Mouse (Mus musculus) kidney, adult 2 months (tissue): ENCODE measurements around the gene Nectin1. TPM values are rescaled to one million over a fixed set of nuclear protein-coding genes. Genes with fewer than 3 reads are reported as not detected.

Source experiments
- DNase-seq: peaks from one replicate; pipeline ENCODE4 v3.0.0; 2021
- H3K27ac ChIP-seq: fragments of 200-500 bp; 2 replicates; pipeline ENCODE4 v1.5.1; 2012; ENCODE audit warnings: low read depth, low read length, control low read depth, inconsistent platforms; ENCODE audit not compliant: insufficient read depth
- H3K27me3 ChIP-seq: fragments of 200-500 bp; replicated peaks from 2 replicates; pipeline ENCODE4 v1.6.1; 2012; ENCODE audit warnings: mild to moderate bottlenecking, moderate library complexity, low read length, inconsistent platforms; ENCODE audit not compliant: control insufficient read depth, insufficient read depth
- H3K36me3 ChIP-seq: fragments of 200-500 bp; 2 replicates; pipeline ENCODE4 v1.6.1; 2012; ENCODE audit warnings: mild to moderate bottlenecking, moderate library complexity, low read length, inconsistent platforms; ENCODE audit not compliant: control insufficient read depth, insufficient read depth
- H3K4me1 ChIP-seq: fragments of 200-500 bp; 2 replicates; pipeline ENCODE4 v1.6.1; 2011; ENCODE audit warnings: low read length; ENCODE audit not compliant: control insufficient read depth, insufficient read depth
- H3K4me3 ChIP-seq: fragments of 200-500 bp; 2 replicates; pipeline ENCODE4 v1.5.1; 2011; ENCODE audit warnings: mild to moderate bottlenecking, low read depth, low read length, control low read depth; ENCODE audit not compliant: insufficient read depth
- CTCF ChIP-seq: fragments of 200-500 bp; conservative IDR thresholded peaks from 2 replicates; pipeline ENCODE4 v1.5.1; 2011; ENCODE audit warnings: low read depth, mild to moderate bottlenecking, control low read depth, low read length, moderate library complexity, mixed read lengths; ENCODE audit not compliant: insufficient read depth, insufficient read length
- POLR2A ChIP-seq: fragments of 200-500 bp; IDR thresholded peaks from one replicate; pipeline ENCODE4 v1.6.1; 2011; ENCODE audit warnings: low read depth, low read length, control low read depth
- WGBS: fragments of 180-500 bp; shearing (Covaris S2); methylation state at CpG from one replicate; pipeline ENCODE4 v1.1.7; 2018; 5-methylcytosine and 5-hydroxymethylcytosine counted together
- polyA plus RNA-seq: library from polyadenylated mRNA; depleted of rRNA; stranded (reverse); fragments of >200 nt; gene quantifications from 2 replicates; pipeline ENCODE4 v1.2.3, GENCODE M21; 2012

Gene Nectin1
- polyA plus RNA-seq, 1 experiment = 26.5 TPM

DNA sequence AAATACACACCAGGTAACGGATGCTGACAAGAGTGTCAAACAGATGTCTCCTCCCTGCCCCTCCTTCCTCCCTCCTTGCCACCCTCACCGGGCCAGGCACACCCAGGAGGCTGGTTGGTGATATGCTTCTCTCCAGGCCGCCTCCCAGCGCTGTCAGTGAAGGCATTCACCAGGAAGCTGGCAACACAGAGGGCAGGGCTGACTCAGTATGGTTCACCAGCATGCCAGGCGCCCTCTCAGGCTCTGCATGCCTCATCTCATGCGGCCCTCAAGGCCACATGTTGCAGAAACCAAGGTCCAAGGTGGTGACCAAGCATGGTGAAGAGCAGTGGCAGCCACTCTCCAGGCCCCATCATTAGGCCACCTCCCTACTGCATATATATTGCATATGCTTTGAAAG is 11.9 kb upstream of the Nectin1 start:
- H3K27ac ChIP-seq = no peak overlapping the region
- H3K27me3 ChIP-seq = no peaks in the 10 kb centered on the region
- no peak overlapping the region for H3K4me3 ChIP-seq
- 72% methylated on average over 6 of the region's 6 CpGs for WGBS
- TF ChIP-seq CTCF (no peak), POLR2A (no peak)
- no peaks in the 10 kb centered on the region for H3K36me3 ChIP-seq
- H3K4me1 ChIP-seq = no peaks in the 10 kb centered on the region
- no peak for DNase-seq

DNA sequence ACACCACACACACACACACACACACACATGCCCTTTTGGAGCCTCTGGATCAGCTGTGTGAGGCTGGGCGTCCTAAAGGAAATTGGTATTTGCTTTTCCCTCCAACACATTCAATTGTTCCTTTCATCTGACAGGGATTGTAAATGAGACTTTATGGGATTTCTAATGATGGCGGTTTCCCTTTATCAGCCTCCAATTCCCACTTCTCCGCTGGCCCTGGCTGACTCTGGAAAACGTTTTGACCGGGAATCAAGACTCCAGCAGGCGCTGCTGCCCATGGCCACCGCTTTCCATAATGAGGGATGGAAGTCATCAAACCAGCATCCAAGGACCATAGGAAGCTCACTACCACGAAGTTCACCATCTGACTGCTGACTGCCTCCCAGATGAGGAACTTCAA is 11.1 kb upstream of the Nectin1 start:
- no peak overlapping the region for H3K27ac ChIP-seq
- no peaks in the 10 kb centered on the region for H3K36me3 ChIP-seq
- H3K27me3 ChIP-seq = no peaks in the 10 kb centered on the region
- no peaks in the 10 kb centered on the region for H3K4me1 ChIP-seq
- DNase-seq = no peak
- WGBS = 43% methylated on average over 8 of the region's 8 CpGs
- no peak overlapping the region for H3K4me3 ChIP-seq
- TF ChIP-seq POLR2A (no peak), CTCF (no peak)

DNA sequence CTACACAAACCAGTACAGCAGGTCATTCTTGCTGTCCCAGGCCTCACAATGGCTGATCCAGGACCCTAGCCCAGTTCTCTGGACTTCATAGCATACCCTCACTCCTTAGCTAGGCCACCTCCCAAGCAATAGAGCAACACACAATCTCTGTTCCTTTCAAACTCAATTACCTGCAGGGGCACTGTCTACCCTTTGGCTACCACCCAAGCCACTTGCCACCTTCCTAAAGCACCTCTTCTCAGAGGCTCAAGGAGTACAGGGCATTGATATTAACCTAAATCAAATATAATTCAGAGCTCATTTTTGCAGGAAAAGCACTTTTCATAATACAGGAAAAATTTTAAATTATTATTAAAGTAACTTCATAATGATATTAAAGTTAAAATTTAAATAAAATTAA is 8.8 kb upstream of the Nectin1 start:
- TF ChIP-seq POLR2A = no peak
- no peak for TF ChIP-seq CTCF
- no peaks in the 10 kb centered on the region for H3K27me3 ChIP-seq
- no peaks in the 10 kb centered on the region for H3K36me3 ChIP-seq
- no peaks in the 10 kb centered on the region for H3K4me1 ChIP-seq
- no peak overlapping the region for H3K4me3 ChIP-seq
- no peak for DNase-seq
- H3K27ac ChIP-seq = no peak overlapping the region

DNA sequence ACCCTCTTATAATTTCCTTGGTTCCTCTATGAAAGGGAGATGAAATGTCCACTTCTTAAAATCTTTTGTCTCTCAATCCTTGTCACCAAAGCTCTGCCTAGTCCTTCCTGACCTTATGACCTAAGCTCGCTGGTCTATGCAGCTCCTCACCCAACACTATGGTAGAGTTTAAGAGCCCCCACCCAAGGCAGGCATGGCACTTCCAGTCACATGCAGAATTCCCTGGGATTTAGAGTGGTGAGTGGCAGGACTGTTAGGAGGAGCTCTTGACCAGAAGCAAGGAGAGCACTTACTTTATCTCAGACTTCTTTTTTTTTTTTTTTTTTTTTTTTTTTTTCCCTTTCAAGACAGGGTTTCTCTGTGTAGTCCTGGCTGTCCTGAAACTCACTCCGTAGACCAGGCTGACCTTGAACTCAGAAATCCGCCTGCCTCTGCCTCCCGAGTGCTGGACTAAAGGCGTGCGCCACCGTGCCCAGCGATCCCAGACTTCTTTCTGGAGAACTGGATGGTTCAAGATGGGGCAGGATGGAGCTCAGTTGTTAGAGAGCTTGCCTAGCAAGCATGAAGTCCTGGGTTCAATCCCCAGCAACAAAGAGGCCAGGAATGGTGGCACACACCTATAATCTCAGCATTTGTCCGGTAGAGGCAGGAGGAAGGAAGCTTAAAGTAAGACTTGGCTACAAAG is 7.6 kb upstream of the Nectin1 start:
- WGBS = 92% methylated on average over 9 of the region's 9 CpGs
- Histone ChIP-seq H3K27ac (no peak overlapping the region), H3K4me3 (no peak overlapping the region), H3K27me3 (no peaks in the 10 kb centered on the region), H3K4me1 (no peaks in the 10 kb centered on the region), H3K36me3 (no peaks in the 10 kb centered on the region)
- TF ChIP-seq CTCF (no peak), POLR2A (no peak)
- DNase-seq = no peak

DNA sequence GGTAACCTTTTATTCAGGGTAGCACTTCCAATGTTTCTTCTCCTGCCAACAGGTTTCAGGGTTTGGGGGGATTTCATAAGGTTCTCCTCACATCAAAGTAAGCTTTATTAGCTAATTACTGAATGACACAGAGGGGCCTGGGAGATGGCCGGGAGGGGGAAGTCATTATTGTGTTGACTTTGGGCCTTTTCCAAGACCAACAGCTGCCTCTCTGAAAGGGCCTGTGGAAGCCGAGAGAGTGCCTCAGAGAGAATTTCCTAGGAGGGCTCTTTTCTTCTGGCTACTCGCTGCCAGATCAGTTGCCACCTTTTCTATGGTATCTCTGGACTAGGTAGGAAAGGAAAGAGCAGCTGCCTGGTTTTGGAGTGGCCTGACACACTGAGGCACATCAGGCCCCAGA is 6.5 kb upstream of the Nectin1 start:
- no peaks in the 10 kb centered on the region for H3K27me3 ChIP-seq
- TF ChIP-seq CTCF (no peak), POLR2A (no peak)
- H3K36me3 ChIP-seq = no peaks in the 10 kb centered on the region
- H3K4me3 ChIP-seq = no peak overlapping the region
- 30% methylated on average over 3 of the region's 3 CpGs for WGBS
- no peak for DNase-seq
- H3K27ac ChIP-seq = no peak overlapping the region
- H3K4me1 ChIP-seq = no peaks in the 10 kb centered on the region

DNA sequence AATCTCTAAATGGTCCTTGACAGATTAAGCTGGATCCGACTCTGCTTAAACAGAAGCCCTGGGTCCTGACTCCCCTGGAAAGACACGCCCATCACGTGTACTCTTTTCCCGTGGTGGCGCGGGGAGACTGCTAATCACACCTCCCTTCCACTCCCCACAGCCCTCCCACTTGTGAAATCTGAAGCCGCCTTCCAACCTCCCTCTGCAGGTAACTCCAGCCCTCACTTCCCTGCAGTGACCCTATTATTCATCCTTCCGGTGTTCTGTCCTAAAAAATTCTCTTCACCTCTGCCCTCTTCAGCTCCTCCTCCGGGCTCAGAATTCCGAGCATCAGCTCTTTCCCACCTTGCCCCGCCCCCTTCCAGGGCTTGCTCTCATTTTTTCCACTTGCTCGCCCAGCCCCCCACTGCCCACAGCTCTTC is 5.9 kb upstream of the Nectin1 start:
- WGBS = 2% methylated on average over 12 of the region's 12 CpGs
- H3K27me3 ChIP-seq = no peaks in the 10 kb centered on the region
- no peak overlapping the region for H3K27ac ChIP-seq
- no peaks in the 10 kb centered on the region for H3K4me1 ChIP-seq
- DNase-seq = no peak
- H3K36me3 ChIP-seq = no peaks in the 10 kb centered on the region
- no peak for TF ChIP-seq POLR2A
- TF ChIP-seq CTCF = no peak
- no peak overlapping the region for H3K4me3 ChIP-seq

DNA sequence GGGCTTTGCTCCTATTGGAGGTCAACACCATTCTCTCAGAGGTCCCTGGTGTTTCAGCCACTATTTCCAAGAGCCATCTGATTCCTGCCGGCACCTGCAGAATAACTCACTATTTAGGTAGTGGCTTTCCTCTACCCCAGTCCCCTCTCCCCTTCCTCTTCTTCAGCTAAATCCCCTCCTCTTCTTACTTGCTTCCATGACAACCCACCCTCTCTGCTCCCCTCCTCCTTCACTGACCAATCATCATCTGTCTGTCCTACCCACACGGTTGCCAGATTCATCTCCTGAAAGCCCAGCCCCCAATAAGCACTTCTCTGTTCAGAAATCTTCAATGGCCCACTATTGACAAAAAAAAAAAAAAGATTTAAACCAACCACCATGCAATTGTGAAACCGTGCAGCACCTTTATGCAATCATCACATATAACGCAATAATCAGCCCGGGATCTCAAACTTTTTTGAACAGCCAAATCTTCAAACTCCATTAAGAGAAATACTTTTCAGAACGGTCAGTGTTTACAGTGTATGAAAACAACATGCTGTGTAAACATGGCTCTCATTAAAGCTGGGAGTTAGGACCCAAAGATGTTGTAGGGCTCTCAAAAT is 5.2 kb upstream of the Nectin1 start:
- 59% methylated on average over 6 of the region's 6 CpGs for WGBS
- Histone ChIP-seq H3K4me3 (no peak overlapping the region), H3K36me3 (no peaks in the 10 kb centered on the region), H3K27ac (no peak overlapping the region), H3K4me1 (no peaks in the 10 kb centered on the region), H3K27me3 (no peaks in the 10 kb centered on the region)
- no peak for TF ChIP-seq CTCF
- no peak for TF ChIP-seq POLR2A
- DNase-seq = no peak
